Mouse (Mus musculus): ENCODE measurements at regions not wholly inside any gene's neighbourhood (a gene's known extent, or its start where the extent isn't known, plus 50 kb on each side); places are given as distances from the start of the nearest gene placed in this dataset.

GRCm38 (mm10) chr12:16277567-16278332 is 333.0 kb downstream of the Lpin1 start:
- Histone ChIP-seq H3K27me3 (replicated peaks; ENCODE audit: low read depth, poor library complexity, severe bottlenecking) (no peaks in the 10 kb centered on the region), H3K4me3 (no peak overlapping the region), H3K4me1 (peaks cover 7% of the 10 kb centered on the region; the same call in 1 of the 2 replicates), H3K27ac (replicated peaks) (no peak overlapping the region), H3K9me3 (no peaks in the 10 kb centered on the region), H3K36me3 (replicated peaks) (no peaks in the 10 kb centered on the region)
- DNase-seq (ENCODE audit: low spot score): peak; percentile 10
- WGBS: 64% methylated on average over 4 of the region's 4 CpGs

GRCm38 (mm10) chr12:16277144-16277543 is 333.6 kb downstream of the Lpin1 start:
- Histone ChIP-seq H3K9me3 (no peaks in the 10 kb centered on the region), H3K27me3 (replicated peaks; ENCODE audit: low read depth, poor library complexity, severe bottlenecking) (no peaks in the 10 kb centered on the region), H3K36me3 (replicated peaks) (no peaks in the 10 kb centered on the region), H3K4me1 (peaks cover 7% of the 10 kb centered on the region; the same call in 1 of the 2 replicates), H3K27ac (replicated peaks) (no peak overlapping the region), H3K4me3 (no peak overlapping the region)
- no peak for DNase-seq (ENCODE audit: low spot score)
- WGBS: 78% methylated on average over 2 of the region's 2 CpGs

DNA sequence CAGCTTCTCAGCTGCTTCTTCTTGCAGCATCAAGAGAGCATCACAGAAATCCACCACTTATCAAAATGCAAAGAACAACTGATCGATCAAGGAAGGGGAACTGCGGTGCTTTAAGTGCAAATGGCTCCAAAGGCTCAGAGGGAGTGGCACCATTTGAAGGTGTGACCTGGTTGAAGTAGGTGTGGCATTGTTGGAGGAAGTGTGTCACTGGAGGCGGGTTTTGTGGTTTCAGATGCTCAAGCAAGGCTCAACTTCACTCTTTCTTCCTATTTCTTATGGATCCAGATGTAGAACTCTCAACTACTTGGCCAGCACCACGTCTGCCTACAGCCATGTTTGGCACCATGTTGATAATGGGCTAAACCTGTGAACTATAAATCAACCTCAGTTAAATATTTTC is 334.5 kb downstream of the Lpin1 start:
- no peak overlapping the region for H3K27ac ChIP-seq (replicated peaks)
- 85% methylated on average over 4 of the region's 4 CpGs for WGBS
- no peak overlapping the region for H3K4me3 ChIP-seq
- no peaks in the 10 kb centered on the region for H3K9me3 ChIP-seq
- no peaks in the 10 kb centered on the region for H3K27me3 ChIP-seq (replicated peaks; ENCODE audit: low read depth, poor library complexity, severe bottlenecking)
- no peak for DNase-seq (ENCODE audit: low spot score)
- H3K36me3 ChIP-seq (replicated peaks): no peaks in the 10 kb centered on the region
- peaks cover 7% of the 10 kb centered on the region; the same call in 1 of the 2 replicates for H3K4me1 ChIP-seq

DNA sequence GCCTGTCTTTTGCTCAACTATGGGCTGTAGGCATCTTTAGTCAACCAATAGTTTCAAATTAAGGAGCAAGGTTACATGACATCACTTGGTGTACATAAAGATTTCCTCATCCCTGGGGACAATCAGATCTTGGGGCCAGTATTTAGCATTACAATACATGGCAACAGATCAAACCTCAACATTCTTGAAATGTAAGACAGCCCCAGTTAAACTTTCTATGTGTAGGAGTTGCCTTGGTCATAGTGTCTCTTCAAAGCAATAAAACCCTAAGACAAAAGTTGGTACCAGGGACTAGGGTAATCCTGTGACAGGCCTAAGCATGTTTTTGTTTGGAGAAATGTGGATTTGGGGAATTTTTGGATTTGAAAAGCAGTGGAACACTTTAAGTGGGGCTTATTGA is 338.3 kb downstream of the Lpin1 start:
- Histone ChIP-seq H3K4me1 (no peaks in the 10 kb centered on the region), H3K4me3 (no peak overlapping the region), H3K36me3 (replicated peaks) (no peaks in the 10 kb centered on the region), H3K9me3 (no peaks in the 10 kb centered on the region), H3K27ac (replicated peaks) (no peak overlapping the region), H3K27me3 (replicated peaks; ENCODE audit: low read depth, poor library complexity, severe bottlenecking) (no peaks in the 10 kb centered on the region)
- no peak for DNase-seq (ENCODE audit: low spot score)

- H3K27ac ChIP-seq (replicated peaks): no peak overlapping the region
- H3K4me1 ChIP-seq: no peaks in the 10 kb centered on the region
- WGBS: 85% methylated on average over 7 of the region's 7 CpGs
- DNase-seq (ENCODE audit: low spot score): no peak
- H3K27me3 ChIP-seq (replicated peaks; ENCODE audit: low read depth, poor library complexity, severe bottlenecking): no peaks in the 10 kb centered on the region
- no peaks in the 10 kb centered on the region for H3K36me3 ChIP-seq (replicated peaks)
- H3K9me3 ChIP-seq: no peaks in the 10 kb centered on the region
- no peak overlapping the region for H3K4me3 ChIP-seq
Observed at GRCm38 (mm10) chr12:16270876-16271275, 339.9 kb downstream of the Lpin1 start.

GRCm38 (mm10) chr12:16269706-16270105 is 341.1 kb downstream of the Lpin1 start:
- DNase-seq (ENCODE audit: low spot score): no peak
- Histone ChIP-seq H3K36me3 (replicated peaks) (no peaks in the 10 kb centered on the region), H3K27ac (replicated peaks) (no peak overlapping the region), H3K9me3 (no peaks in the 10 kb centered on the region), H3K4me3 (no peak overlapping the region), H3K4me1 (no peaks in the 10 kb centered on the region), H3K27me3 (replicated peaks; ENCODE audit: low read depth, poor library complexity, severe bottlenecking) (no peaks in the 10 kb centered on the region)
- WGBS: 76% methylated on average over 4 of the region's 4 CpGs

DNA sequence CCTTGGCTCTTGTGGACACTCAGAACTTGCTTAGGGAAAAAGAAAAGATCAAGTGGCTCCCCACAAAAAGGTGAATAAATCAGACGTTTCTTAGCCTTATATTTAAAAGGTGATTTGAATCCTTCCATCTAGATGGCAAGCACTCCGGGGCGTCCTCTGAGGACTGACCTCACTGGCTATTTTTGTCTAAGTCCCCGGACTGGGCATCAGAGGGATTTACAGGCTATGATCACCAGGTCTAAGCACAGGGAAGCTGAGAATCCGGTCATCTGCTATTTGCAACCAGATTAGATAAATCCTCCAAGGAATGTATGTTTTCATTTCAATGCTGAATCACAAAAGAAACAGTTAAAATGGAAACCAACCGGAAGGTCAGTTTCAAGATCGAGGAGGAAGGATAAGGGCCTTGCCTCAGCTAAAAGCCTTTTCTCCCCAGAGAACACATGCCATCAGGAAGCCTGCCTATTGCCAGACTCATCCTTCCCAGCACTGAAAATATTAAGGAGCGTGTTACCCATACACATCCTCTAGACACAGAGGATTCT is 342.1 kb downstream of the Lpin1 start:
- WGBS: 73% methylated on average over 8 of the region's 8 CpGs
- no peak for DNase-seq (ENCODE audit: low spot score)

GRCm38 (mm10) chr12:16261465-16261864 is 349.3 kb downstream of the Lpin1 start:
- no peaks in the 10 kb centered on the region for H3K4me1 ChIP-seq
- no peaks in the 10 kb centered on the region for H3K36me3 ChIP-seq (replicated peaks)
- WGBS: 86% methylated on average over 4 of the region's 4 CpGs
- H3K4me3 ChIP-seq: no peak overlapping the region
- DNase-seq (ENCODE audit: low spot score): no peak
- H3K27me3 ChIP-seq (replicated peaks; ENCODE audit: low read depth, poor library complexity, severe bottlenecking): no peaks in the 10 kb centered on the region
- no peaks in the 10 kb centered on the region for H3K9me3 ChIP-seq
- no peak overlapping the region for H3K27ac ChIP-seq (replicated peaks)

More for the DNA sequence above, 342.1 kb downstream of the Lpin1 start:
- H3K4me1 ChIP-seq: no peaks in the 10 kb centered on the region
- no peaks in the 10 kb centered on the region for H3K36me3 ChIP-seq (replicated peaks)
- H3K4me3 ChIP-seq: no peak overlapping the region
- no peak overlapping the region for H3K27ac ChIP-seq (replicated peaks)
- H3K9me3 ChIP-seq: no peaks in the 10 kb centered on the region
- no peaks in the 10 kb centered on the region for H3K27me3 ChIP-seq (replicated peaks; ENCODE audit: low read depth, poor library complexity, severe bottlenecking)

- H3K36me3 ChIP-seq (replicated peaks): no peaks in the 10 kb centered on the region
- H3K27ac ChIP-seq (replicated peaks): no peak overlapping the region
- H3K9me3 ChIP-seq: no peaks in the 10 kb centered on the region
- 71% methylated on average over 8 of the region's 8 CpGs for WGBS
- DNase-seq (ENCODE audit: low spot score): no peak
- no peaks in the 10 kb centered on the region for H3K4me1 ChIP-seq
- no peak overlapping the region for H3K4me3 ChIP-seq
- H3K27me3 ChIP-seq (replicated peaks; ENCODE audit: low read depth, poor library complexity, severe bottlenecking): no peaks in the 10 kb centered on the region
Observed at GRCm38 (mm10) chr12:16260981-16261380, 349.8 kb downstream of the Lpin1 start.

- no peak overlapping the region for H3K4me3 ChIP-seq
- no peak for DNase-seq (ENCODE audit: low spot score)
- H3K27ac ChIP-seq (replicated peaks): no peak overlapping the region
- no peaks in the 10 kb centered on the region for H3K36me3 ChIP-seq (replicated peaks)
- H3K9me3 ChIP-seq: no peaks in the 10 kb centered on the region
- WGBS: 89% methylated on average over 2 of the region's 2 CpGs
- H3K4me1 ChIP-seq: no peaks in the 10 kb centered on the region
- no peaks in the 10 kb centered on the region for H3K27me3 ChIP-seq (replicated peaks; ENCODE audit: low read depth, poor library complexity, severe bottlenecking)
Observed at GRCm38 (mm10) chr12:16260501-16260900, 350.3 kb downstream of the Lpin1 start.

GRCm38 (mm10) chr12:16250621-16251020 is 360.1 kb downstream of the Lpin1 start:
- Histone ChIP-seq H3K27me3 (replicated peaks; ENCODE audit: low read depth, poor library complexity, severe bottlenecking) (no peaks in the 10 kb centered on the region), H3K27ac (replicated peaks) (no peak overlapping the region), H3K9me3 (no peaks in the 10 kb centered on the region), H3K4me1 (no peaks in the 10 kb centered on the region), H3K36me3 (replicated peaks) (no peaks in the 10 kb centered on the region), H3K4me3 (no peak overlapping the region)
- WGBS: 87% methylated on average over 1 of the region's 1 CpGs
- no peak for DNase-seq (ENCODE audit: low spot score)

DNA sequence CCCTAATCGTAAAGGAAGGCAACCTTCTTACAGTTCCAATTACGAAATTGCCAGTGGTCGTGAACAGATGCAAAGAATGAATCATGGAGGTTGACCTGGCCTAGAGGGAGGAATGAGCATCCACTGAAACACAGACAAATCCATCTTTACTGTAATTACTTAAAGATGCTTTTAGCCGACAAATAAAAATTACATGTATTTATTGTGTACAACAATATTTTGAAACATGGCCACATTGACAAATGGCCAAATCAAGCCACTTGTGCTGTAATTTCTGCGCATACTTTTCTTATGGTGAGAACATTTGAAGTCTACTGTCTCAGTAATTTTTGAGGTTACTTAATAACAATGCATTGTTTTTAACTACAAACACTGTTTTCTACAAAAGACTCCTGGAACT is 360.7 kb downstream of the Lpin1 start:
- Histone ChIP-seq H3K27ac (replicated peaks) (no peak overlapping the region), H3K36me3 (replicated peaks) (no peaks in the 10 kb centered on the region), H3K4me3 (no peak overlapping the region), H3K9me3 (no peaks in the 10 kb centered on the region), H3K4me1 (no peaks in the 10 kb centered on the region), H3K27me3 (replicated peaks; ENCODE audit: low read depth, poor library complexity, severe bottlenecking) (no peaks in the 10 kb centered on the region)
- WGBS: 90% methylated on average over 5 of the region's 5 CpGs
- no peak for DNase-seq (ENCODE audit: low spot score)

DNA sequence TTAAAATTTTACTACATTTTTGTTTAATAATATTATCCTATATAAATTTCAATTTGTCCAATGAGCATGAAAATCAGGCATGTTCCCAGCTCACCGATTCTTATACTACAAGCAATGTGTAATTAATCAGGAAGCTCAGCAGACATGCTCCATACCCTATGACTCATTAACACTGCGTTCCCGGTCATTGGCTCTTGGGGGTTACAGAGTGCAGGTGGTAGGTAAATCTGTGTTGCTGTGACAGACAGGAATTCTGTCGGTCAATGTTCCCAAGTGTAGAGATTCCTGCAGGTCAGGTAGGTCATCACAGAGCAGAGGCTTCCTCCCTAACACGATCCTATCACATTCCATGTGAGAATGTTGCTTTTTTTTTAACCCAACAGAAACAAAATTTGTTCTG is 371.0 kb downstream of the Lpin1 start:
- H3K36me3 ChIP-seq (replicated peaks): no peaks in the 10 kb centered on the region
- WGBS: 73% methylated on average over 5 of the region's 5 CpGs
- no peak overlapping the region for H3K27ac ChIP-seq (replicated peaks)
- H3K27me3 ChIP-seq (replicated peaks; ENCODE audit: low read depth, poor library complexity, severe bottlenecking): no peaks in the 10 kb centered on the region
- DNase-seq (ENCODE audit: low spot score): no peak
- H3K9me3 ChIP-seq: no peaks in the 10 kb centered on the region
- no peak overlapping the region for H3K4me3 ChIP-seq
- H3K4me1 ChIP-seq: no peaks in the 10 kb centered on the region

Measured in embryonic facial prominence, embryonic 10.5 days (tissue).